Mouse (Mus musculus): ENCODE data around the gene Tprn. TPM values are rescaled to one million over a fixed set of nuclear protein-coding genes. Genes with fewer than 3 reads are reported as not detected.
A peak's percentile ranks its signal among the peaks of the same experiment; 100 is the strongest.
"Not testable (repeated sequence)": the region's sequence is repeated elsewhere in the genome, so short reads cannot be mapped to it uniquely, and the experiment has no call there.

The Tprn gene
- total RNA-seq, 2 experiments from 2014 or later: 21.5 to 23.8 TPM

DNA sequence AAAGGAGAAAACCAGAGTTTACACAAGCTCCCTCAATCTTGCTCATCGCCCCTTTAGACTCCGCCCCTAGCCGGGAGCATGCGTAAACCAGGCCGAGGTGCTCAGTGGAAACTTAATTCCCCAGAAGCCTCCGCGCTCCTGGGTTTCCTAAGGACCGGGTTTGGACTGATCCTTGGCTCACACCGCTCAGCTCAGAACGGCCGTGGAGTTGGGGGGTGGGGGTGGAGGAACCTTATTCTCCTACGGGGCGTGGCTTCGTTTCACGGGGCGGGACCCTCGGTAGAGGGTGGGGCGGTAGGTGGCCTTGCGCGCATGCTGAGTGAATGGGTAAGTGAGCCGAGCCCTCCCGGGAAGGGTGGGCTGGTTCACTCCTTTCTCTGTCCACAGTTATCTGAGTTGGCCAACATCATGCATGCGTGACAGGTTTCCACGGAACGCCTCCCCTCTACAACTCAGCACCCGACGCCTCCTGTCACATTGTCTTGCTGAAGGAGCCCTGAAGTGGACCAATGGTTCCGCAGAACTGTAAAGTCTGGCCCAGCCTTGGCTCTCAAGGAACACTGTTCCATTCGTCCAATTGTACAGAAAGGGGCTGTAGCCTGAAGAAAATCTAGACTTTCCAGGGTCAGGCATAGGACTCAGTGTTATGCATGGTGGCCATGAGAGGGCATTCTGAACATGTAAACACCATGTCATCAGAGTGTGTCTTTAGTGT, 21.5 kb upstream of the Tprn start:
- no peak for TF ChIP-seq CTCF (conservative IDR thresholded peaks at IDR 0.05)
- DNase-seq (ENCODE audit: low spot score in 2 of 2): peak; percentile 71 to 78
- H3K27ac ChIP-seq: peak overlapping the region; percentile 50
- H3K4me3 ChIP-seq: peak overlapping the region; percentile 70

DNA sequence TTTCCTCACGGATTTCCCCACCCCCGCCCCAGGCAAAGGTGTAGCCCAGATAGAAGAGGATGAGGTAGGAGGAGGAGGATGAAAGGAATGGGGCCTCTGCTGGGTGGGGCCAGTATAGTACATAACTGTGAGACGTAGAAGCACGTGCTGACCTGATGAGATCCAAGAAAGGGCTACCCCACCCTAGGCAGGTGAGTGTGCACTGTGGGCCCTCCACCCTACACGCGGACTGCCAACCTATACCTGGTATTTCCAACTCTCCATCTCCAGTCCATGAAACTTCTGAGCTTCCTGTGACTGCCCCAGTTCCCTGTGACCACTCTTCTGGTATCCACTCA, 21.0 kb upstream of the Tprn start:
- Histone ChIP-seq H3K4me3 (peak overlapping the region; percentile 70), H3K27ac (no peak overlapping the region)
- DNase-seq (ENCODE audit: low spot score in 2 of 2): no peak
- TF ChIP-seq CTCF (conservative IDR thresholded peaks at IDR 0.05): no peak

DNA sequence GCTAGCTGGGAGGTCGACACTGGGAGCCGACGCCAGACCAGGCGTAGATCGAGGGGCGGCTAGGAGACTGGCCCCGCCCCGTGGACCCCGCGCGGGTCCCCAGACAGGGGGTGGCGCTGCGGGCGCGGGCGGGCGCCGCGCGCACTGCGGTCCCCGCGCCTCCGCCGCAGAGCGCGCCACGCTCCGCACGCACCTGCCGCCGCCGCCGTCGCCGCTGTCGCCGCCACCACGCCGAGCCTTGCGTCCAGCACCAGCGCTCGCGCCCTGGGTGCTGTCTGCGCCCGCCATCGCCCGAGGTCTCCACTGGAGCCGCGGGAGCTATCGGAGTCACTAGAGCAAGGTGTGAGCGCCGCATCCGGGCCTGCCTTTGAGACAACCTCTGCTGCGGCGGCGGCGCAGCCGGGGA, 20.3 kb upstream of the Tprn start, which contains the start of the genes Rnf208 and Cysrt1:
TSS of gene Rnf208 (plus strand) at position 155 of the 406 bp plus-strand sequence.
TSS of gene Cysrt1 (minus strand) at position 352 of the 406 bp plus-strand sequence.
- DNase-seq (ENCODE audit: low spot score in 2 of 2): no peak
- TF ChIP-seq CTCF (conservative IDR thresholded peaks at IDR 0.05): no peak
- Histone ChIP-seq H3K27ac (peak within 1 kb of the TSS; percentile 93), H3K4me3 (peak within 1 kb of the TSS; percentile 70)

DNA sequence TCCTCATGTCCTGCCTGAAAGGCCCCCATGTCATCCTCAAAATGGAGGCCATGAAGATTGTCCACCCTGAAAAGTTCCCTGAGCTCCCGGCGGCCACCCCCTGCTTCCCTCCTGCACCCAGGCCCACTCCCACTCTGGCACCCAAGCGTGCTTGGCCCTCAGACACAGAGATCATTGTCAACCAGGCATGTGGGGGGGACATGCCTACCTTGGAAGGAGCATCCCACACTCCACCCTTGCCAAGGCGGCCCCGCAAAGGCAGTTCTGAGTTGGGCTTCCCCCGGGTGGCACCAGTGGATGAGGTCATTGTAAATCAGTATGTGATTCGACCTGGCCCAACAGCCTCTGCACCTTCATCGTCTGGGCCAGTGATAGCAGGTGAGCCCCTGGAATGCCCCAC, 19.1 kb upstream of the Tprn start:
- no peak for TF ChIP-seq CTCF (conservative IDR thresholded peaks at IDR 0.05)
- no peak for DNase-seq (ENCODE audit: low spot score in 2 of 2)
- Histone ChIP-seq H3K4me3 (peak overlapping the region; percentile 70), H3K27ac (peak overlapping the region; percentile 93; the same call in 1 of the 2 replicates)

DNA sequence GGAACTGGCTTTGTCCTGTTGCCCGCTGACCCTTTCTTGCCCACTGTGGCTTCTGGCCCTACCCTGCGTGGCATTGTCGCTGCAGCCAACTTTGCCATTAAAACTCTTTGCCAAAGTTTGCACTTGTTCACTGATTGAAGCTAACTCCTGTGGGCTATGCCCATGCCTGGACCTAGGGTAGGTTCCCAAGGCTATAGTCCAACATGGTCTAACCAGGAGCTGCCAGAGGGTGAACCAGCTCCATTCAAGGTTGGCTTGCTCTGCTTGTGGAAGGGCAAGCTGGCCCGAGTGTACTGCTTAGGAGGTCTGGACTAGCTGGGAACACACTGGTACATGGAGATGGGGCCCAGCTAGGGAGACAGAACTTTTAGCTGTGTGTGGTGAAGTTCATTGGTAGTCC, 18.3 kb upstream of the Tprn start:
- DNase-seq (ENCODE audit: low spot score in 2 of 2): no peak
- Histone ChIP-seq H3K27ac (no peak overlapping the region), H3K4me3 (no peak overlapping the region)
- no peak for TF ChIP-seq CTCF (conservative IDR thresholded peaks at IDR 0.05)

DNA sequence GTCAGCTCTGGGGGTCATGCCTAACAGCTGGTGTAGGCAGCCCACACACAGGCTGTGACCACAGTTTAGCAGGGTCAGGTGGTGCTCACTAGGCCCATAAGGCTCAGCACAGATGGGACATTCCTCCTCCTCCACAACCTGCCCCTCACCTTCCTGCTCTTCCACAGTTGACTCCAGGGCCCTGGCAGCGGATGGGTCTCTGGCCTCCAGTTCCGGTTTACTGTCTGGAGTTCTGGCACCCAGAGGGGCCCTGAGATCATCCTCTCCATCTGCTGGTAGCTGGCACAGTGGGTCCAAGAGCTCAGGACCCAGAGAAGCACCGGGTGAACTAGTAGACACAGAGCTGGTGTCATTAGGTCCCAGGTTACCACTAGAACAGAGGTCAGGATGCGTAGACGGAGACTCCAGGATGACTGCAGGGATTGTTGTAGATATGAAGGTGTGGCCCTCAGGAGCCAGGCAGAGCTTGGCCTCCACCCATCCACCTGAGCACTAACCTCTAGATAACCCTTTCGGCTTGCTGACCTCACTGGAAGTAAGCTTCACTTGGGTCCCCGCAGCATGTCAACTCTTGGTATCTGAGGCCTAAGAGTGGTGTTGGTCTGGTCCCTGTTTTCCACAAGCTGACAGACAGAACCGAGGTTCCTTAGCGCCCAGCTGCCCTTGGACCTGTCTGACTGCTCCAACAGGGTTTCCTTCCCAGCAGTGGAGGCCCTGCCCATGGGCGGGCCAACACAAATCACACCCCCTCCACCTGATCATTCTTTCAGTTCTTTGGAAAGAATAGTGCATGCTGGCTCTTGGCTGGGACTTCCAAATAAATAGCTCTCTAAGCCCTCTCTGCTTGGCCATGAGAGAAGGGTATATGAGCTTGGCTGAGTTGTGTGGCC, 16.0 kb upstream of the Tprn start, which contains the start of gene AL732309.1:
TSS of gene AL732309.1 (minus strand) at position 681 of the 890 bp plus-strand sequence.
- no peak for DNase-seq (ENCODE audit: low spot score in 2 of 2)
- TF ChIP-seq CTCF (conservative IDR thresholded peaks at IDR 0.05): no peak
- Histone ChIP-seq H3K27ac (no peak within 1 kb of the TSS), H3K4me3 (no peak within 1 kb of the TSS)

DNA sequence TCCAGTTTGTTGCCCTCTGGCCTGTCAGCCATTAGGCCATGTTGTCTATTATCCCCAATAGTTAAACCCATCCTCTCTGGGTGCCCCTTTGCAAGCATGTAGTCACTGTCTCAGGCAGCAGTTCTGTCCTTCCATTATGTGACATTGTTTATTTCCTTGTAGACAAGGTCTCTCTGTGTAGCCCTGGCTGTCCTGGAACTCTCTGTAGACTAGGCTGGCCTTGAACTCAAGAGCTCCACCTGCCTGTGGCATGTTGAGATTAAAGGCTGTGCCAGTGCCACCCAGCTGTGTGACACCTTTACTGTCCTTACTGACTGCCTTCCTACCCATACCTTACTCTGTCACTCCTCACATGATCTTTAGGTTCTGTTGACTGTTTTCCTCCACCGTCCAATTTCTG, 10.1 kb upstream of the Tprn start:
- no peak overlapping the region for H3K4me3 ChIP-seq
- TF ChIP-seq CTCF (conservative IDR thresholded peaks at IDR 0.05): peak; percentile 62
- H3K27ac ChIP-seq: no peak overlapping the region
- DNase-seq (ENCODE audit: low spot score in 2 of 2): no peak

DNA sequence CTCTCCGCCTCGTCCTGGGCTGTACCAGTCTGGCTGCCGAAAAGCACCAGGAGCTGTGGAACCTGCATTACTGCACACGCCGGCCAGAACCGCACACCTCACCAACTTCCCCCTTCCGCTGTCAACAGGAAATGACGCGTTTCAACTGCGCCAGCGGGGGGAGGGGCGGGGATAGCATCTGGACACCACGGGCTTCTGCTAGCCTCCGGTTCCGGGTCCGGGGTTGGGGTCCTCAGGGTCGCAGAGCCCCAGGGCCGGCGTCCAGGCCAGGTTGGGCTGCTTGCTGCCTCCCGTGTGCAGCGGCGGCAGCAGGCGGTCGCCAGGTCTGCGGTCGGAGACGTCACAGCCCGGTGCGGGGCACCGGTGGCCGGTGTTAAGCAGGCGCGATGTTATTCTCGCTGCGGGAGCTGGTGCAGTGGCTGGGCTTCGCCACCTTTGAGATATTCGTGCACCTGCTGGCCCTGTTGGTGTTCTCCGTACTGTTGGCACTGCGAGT, 7.1 kb upstream of the Tprn start, which contains the start of gene Tmem203:
TSS of gene Tmem203 (plus strand) at position 156 of the 496 bp plus-strand sequence.
- Histone ChIP-seq H3K27ac (peak within 1 kb of the TSS; percentile 98), H3K4me3 (peak within 1 kb of the TSS; percentile 89)
- DNase-seq (ENCODE audit: low spot score in 2 of 2): peak; percentile 86 to 87
- no peak for TF ChIP-seq CTCF (conservative IDR thresholded peaks at IDR 0.05)

DNA sequence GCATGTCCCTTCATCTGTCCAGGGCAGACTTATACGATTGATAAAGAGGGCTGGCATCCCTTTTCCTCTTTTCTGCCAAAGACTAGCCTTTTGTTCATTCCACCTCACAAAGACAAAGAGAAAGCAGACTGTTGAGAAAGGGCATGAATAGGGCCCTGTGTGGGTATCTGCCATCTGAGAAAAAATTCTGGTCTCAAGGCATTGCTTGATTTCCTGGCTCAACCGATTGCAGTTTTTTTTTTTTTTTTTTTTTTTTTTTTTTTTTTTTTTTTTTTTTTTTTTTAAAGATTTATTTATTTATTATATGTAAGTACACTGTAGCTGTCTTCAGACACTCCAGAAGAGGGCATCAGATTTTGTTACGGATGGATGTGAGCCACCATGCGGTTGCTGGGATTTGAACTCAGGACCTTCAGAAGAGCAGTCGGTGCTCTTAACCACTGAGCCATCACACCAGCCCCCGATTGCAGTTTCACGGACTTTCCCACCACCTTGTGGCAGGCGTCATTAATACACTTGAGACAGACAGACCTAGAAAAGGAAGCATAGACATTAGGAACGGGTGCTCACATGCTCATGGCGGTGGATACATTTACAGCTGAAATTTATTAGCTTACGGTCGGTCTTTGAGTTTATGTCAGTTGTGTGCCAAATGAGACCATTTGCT, 5.8 kb upstream of the Tprn start:
- Histone ChIP-seq H3K4me3 (peak overlapping the region; percentile 89), H3K27ac (peak overlapping the region; percentile 98)
- peak; percentile 67 for TF ChIP-seq CTCF (conservative IDR thresholded peaks at IDR 0.05)
- DNase-seq (ENCODE audit: low spot score in 2 of 2): peak in 1 of 2 experiments; percentile 47

DNA sequence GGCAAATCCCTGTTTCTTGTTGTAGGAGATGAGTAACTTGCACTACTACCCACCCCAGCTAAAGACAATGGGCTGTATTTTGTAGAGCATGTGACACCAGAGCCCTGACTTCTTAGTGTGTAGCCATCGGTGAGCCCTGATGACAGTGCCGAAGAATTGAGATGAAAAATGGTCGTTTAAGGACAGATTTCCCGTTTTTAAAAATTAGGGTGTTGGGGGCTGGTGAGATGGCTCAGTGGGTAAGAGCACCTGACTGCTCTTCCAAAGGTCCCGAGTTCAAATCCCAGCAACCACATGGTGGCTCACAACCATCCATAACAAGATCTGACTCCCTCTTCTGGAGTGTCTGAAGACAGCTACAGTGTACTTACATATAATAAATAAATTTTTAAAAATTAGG, 5.2 kb upstream of the Tprn start:
- peak overlapping the region; percentile 3; the same call in 1 of the 2 replicates for H3K4me3 ChIP-seq
- not testable (repeated sequence) for H3K27ac ChIP-seq; DNase-seq (ENCODE audit: low spot score in 2 of 2)

DNA sequence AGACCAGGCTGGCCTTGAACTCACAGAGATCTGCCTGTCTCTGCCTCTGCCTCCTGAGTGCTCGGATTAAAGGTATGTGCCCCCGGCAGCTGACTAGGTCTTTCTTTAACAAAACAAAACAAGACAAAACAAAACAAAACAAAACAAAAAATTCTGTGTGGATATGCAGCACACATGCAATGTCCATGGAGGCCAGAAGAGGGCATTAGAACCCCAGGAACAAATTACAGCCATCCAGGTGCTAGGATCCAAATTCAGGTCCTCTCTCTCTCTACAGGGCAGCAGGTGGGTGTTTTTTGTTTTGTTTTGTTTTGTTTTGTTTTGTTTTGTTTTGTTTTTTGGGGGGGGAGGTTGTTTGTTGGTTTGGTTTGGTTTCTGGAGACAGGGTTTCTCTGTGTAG, 3.5 kb upstream of the Tprn start:
- peak; percentile 72 for TF ChIP-seq CTCF (conservative IDR thresholded peaks at IDR 0.05)
- Histone ChIP-seq H3K4me3 (no peak overlapping the region), H3K27ac (no peak overlapping the region)
- DNase-seq (ENCODE audit: low spot score in 2 of 2): no peak

DNA sequence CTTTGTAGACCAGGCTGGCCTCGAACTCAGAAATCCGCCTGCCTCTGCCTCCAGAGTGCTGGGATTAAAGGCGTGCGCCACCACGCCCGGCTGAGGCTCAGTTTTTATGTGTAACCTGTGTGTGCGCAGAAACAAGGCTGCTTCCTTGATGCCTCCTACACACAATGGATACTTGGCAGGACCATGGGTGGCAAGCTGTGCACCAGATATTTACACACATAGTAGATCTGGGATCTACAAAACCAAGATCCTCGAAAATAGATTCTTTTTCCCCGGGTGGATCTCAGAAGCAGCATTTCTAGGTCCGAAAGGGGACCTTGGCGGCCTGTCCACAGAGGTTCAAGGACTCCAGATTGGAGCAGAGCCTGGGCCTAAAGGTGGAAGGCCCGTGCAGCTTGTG, 548 bp upstream of the Tprn start:
- no peak for DNase-seq (ENCODE audit: low spot score in 2 of 2)
- no peak for TF ChIP-seq CTCF (conservative IDR thresholded peaks at IDR 0.05)
- H3K27ac ChIP-seq: peak overlapping the region; percentile 95
- peak overlapping the region; percentile 95 for H3K4me3 ChIP-seq

Data from layer of hippocampus, adult 2 months (tissue).